Mouse (Mus musculus) heart, embryonic 14.5 days (tissue): ENCODE measurements around the gene Gas2. TPM values are rescaled to one million over a fixed set of nuclear protein-coding genes. Genes with fewer than 3 reads are reported as not detected.

Experiments used
- ATAC-seq: fragments of 200-750 bp; cut with Nextera tagmentation; 2 replicates; pipeline ENCODE4 v1.8.0; 2017; ENCODE audit warnings: low read depth, moderate TSS enrichment; ENCODE audit not compliant: insufficient number of reproducible peaks, insufficient read depth, low FRiP score
- H3K27ac ChIP-seq, 2 experiments: fragments of 200-500 bp in 1 of 2; fragments of 300-500 bp in 1 of 2; sonication (generic) in 1 of 2; replicated peaks in 1 of 2; 2 replicates each; pipeline ENCODE4 v1.5.1; 2012 to 2014; ENCODE audit warnings: low read depth in 2 of 2, low read length in 2 of 2, control low read depth in 1 of 2, mild to moderate bottlenecking in 1 of 2, mixed read lengths in 1 of 2; ENCODE audit not compliant: control insufficient read depth in 1 of 2, insufficient read depth in 1 of 2
- H3K27me3 ChIP-seq: fragments of 300-500 bp; sonication (generic); 2 replicates; pipeline ENCODE4 v1.6.1; 2014; ENCODE audit warnings: mild to moderate bottlenecking, low read length, control low read depth; ENCODE audit not compliant: control insufficient read depth, insufficient read depth
- H3K36me3 ChIP-seq: fragments of 300-500 bp; sonication (generic); 2 replicates; pipeline ENCODE4 v1.6.1; 2014; ENCODE audit warnings: mild to moderate bottlenecking, control low read depth, low read length, mixed read lengths; ENCODE audit not compliant: control insufficient read depth, insufficient read depth
- H3K4me1 ChIP-seq, 2 experiments: fragments of 200-500 bp in 1 of 2; fragments of 300-500 bp in 1 of 2; sonication (generic) in 1 of 2; 2 replicates each; pipeline ENCODE4 v1.6.1; 2012 to 2014; ENCODE audit warnings: low read length in 2 of 2, control low read depth in 1 of 2, mixed read lengths in 1 of 2; ENCODE audit not compliant: control insufficient read depth in 2 of 2, insufficient read depth in 2 of 2
- H3K4me2 ChIP-seq: fragments of 300-500 bp; sonication (generic); 2 replicates; pipeline ENCODE4 v1.6.1; 2014; ENCODE audit warnings: mild to moderate bottlenecking, low read length
- H3K4me3 ChIP-seq, 2 experiments: fragments of 200-500 bp in 1 of 2; fragments of 300-500 bp in 1 of 2; sonication (generic) in 1 of 2; 2 replicates each; pipeline ENCODE4 v1.5.1; 2012 to 2014; ENCODE audit warnings: low read length in 2 of 2, mild to moderate bottlenecking in 2 of 2, control low read depth in 1 of 2, low read depth in 1 of 2, moderate library complexity in 1 of 2; ENCODE audit not compliant: control insufficient read depth in 1 of 2, insufficient read depth in 1 of 2
- H3K9ac ChIP-seq: fragments of 300-500 bp; sonication (generic); 2 replicates; pipeline ENCODE4 v1.6.1; 2014; ENCODE audit warnings: mild to moderate bottlenecking, low read length
- H3K9me3 ChIP-seq: fragments of 300-500 bp; sonication (generic); 2 replicates; pipeline ENCODE4 v1.6.1; 2016; ENCODE audit warnings: low read length, control low read depth; ENCODE audit not compliant: control insufficient read depth
- WGBS: fragments of 180-500 bp; shearing (Covaris S2); extraction: QIAGEN DNeasy Blood & Tissue Kit; methylation state at CpG from one replicate; pipeline ENCODE4 v1.1.7; 2014; 5-methylcytosine and 5-hydroxymethylcytosine counted together
- polyA plus RNA-seq: library from polyadenylated mRNA; unstranded; fragments of >200 nt; fragmentation: Nextera tagmentation; extraction: Ambion mirVana; gene quantifications from 2 replicates; pipeline ENCODE4 v1.2.1, GENCODE M21; 2014

Gene Gas2
- polyA plus RNA-seq, 1 experiment from 2014 or later, result 9.8 TPM

DNA sequence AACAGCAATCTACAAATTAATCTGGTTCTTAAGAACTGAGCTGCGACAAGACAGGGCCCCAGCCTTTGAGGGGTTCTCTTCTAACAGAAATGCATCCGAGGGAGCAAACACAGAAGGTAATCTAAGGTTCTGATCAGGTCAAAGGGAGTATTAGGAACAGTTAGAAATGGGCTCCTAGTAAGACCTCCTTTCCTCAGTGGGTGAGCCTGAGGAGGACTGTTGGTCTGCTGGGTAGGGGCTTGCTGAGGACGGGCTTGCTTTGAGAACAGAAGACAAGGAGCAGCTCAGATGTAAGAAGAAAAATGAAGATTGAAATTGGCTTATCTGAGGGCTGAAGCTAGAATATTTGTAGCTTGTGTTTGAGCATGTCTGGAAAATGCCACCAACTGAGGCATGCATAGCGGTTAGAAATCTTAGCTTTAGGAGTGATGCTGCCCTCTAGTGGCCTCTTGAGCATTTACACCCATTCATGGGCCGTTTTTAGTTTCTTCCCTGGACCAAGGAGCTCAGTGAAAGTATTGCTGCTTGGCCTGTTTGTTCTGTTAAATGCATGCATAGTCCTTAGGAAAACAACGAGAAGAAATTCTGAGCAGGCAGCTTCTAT is 110.5 kb downstream of the Gas2 start:
- no peak overlapping the region for H3K4me3 ChIP-seq
- no peaks in the 10 kb centered on the region for H3K27me3 ChIP-seq
- no peaks in the 10 kb centered on the region for H3K9me3 ChIP-seq
- no peaks in the 10 kb centered on the region; a peak in 1 of 4 replicates for H3K4me1 ChIP-seq
- no peak overlapping the region for H3K27ac ChIP-seq
- H3K4me2 ChIP-seq, result no peak overlapping the region
- ATAC-seq, result no peak
- 32% methylated on average over 6 of the region's 6 CpGs for WGBS
- H3K9ac ChIP-seq, result no peak overlapping the region
- no peaks in the 10 kb centered on the region for H3K36me3 ChIP-seq

DNA sequence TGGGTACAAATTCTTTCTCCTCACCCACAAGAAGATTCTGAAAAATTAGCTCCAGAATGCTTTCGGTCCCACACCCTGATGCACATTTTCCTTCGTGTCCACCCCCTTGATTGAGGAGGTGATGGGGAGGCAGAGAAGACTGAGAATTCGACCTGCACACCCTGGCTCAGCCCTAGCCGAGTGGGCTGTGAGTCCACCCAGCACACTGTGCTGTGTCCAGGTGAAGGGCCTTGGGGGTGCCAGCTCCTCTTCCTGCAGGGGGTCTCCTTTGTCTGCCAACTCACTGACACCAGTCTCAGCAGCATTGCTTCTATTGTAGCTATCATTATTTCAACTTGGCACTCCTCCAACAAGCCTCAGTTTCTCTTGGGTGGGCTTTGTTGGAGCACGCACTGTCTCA is 111.3 kb downstream of the Gas2 start:
- no peaks in the 10 kb centered on the region for H3K9me3 ChIP-seq
- no peak for ATAC-seq
- H3K4me1 ChIP-seq, result no peaks in the 10 kb centered on the region; a peak in 1 of 4 replicates
- no peak overlapping the region for H3K4me2 ChIP-seq
- no peak overlapping the region for H3K9ac ChIP-seq
- WGBS, result 69% methylated on average over 5 of the region's 5 CpGs
- H3K27me3 ChIP-seq, result 0 out of 2 replicates have a peak, but pooled peaks cover 4% of the 10 kb centered on the region
- H3K27ac ChIP-seq, result no peak overlapping the region
- no peak overlapping the region for H3K4me3 ChIP-seq
- no peaks in the 10 kb centered on the region for H3K36me3 ChIP-seq

DNA sequence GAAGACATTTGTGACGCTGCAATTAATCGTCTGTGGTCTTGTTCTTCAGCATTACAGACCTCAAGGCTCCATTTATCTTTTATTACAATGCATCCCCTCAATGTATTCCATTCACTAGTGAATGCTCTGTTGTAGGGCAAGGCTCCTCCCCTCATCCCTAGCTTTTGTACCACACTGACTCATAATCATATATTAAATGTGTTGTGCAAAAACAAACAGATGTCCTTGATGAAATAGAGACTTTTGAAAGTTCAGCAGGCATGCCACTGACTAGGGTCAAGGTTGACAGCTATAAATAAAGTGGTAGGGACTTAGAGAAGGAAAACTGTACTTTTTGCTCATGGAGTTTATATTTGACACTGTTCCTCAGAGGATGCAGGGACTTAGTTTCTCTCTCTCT is 111.7 kb downstream of the Gas2 start:
- WGBS, result 67% methylated on average over 2 of the region's 2 CpGs
- Histone ChIP-seq H3K36me3 (no peaks in the 10 kb centered on the region), H3K27ac (no peak overlapping the region), H3K9ac (no peak overlapping the region), H3K9me3 (no peaks in the 10 kb centered on the region), H3K27me3 (0 out of 2 replicates have a peak, but pooled peaks cover 4% of the 10 kb centered on the region), H3K4me3 (no peak overlapping the region), H3K4me2 (no peak overlapping the region), H3K4me1 (no peaks in the 10 kb centered on the region; a peak in 1 of 4 replicates)
- ATAC-seq, result no peak

DNA sequence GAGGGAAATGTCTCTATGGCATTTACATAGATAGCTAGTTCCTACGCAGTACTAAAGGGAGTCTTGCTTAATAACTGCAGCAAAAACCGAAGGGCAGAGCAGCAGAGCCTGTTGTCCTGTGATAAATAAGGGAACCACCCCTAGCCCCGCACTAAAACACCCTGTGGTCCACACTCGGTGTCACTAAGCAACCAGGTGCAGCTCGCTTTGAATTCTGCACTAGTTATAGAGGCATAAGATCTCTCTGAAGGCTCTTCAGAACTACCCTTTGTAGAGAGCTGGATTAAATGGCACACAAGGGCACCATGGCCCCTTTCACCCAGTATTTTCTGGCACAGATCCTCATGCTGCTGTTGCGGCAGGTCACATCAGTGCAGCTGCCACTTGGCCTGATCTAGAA is 113.4 kb downstream of the Gas2 start:
- Histone ChIP-seq H3K4me2 (no peak overlapping the region), H3K4me3 (no peak overlapping the region), H3K27me3 (0 out of 2 replicates have a peak, but pooled peaks cover 4% of the 10 kb centered on the region), H3K4me1 (no peaks in the 10 kb centered on the region; a peak in 1 of 4 replicates), H3K9ac (no peak overlapping the region), H3K36me3 (no peaks in the 10 kb centered on the region), H3K9me3 (no peaks in the 10 kb centered on the region), H3K27ac (no peak overlapping the region)
- 70% methylated on average over 6 of the region's 6 CpGs for WGBS
- ATAC-seq, result no peak

DNA sequence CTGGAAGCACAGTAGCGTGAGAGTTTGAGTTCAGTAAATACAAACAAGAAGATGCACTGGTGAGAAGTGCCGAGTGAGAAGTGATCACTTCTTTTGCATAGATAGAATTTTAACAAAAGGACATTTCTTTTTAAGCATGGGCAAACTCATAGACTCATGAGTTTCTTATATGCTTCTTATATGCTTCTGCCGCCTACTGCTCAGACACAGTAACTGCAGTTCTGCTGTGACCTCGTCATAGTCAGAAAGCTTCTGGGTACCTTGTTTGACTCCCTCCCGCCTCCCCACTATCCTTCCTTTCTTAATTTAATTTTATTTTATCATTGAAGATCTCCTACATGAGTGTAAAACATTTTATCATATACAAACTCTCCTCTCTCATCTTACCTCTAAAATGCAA is 117.5 kb downstream of the Gas2 start:
- ATAC-seq, result no peak
- H3K9me3 ChIP-seq, result no peaks in the 10 kb centered on the region
- WGBS, result 46% methylated on average over 5 of the region's 5 CpGs

DNA sequence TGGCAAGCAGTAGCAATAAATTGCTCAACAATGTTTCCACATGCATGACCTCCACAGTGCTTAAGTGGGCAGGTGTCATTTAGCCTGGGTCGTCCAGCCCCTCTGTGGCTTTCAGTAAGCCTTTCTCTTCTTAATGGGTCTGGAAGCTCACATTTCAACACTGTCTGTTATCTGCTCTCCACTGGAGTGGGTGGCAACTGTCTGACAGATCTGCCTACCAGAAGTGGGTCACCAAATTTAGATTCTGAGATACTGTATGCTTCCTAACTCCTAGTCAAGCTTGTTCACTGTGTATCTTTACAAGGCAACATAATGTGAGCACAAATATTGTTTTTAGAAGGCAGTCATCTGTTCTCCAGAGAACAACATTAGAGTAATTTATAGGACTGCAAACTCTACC is 120.5 kb downstream of the Gas2 start:
- Histone ChIP-seq H3K4me2 (peak overlapping the region; percentile 39), H3K4me1 (peaks cover 3 to 18% of the 10 kb centered on the region in 2 experiments), H3K9ac (no peak overlapping the region), H3K4me3 (no peak overlapping the region), H3K9me3 (no peaks in the 10 kb centered on the region), H3K36me3 (no peaks in the 10 kb centered on the region), H3K27ac (no peak overlapping the region; a peak in 1 of 4 replicates), H3K27me3 (peaks cover 14% of the 10 kb centered on the region)
- 19% methylated on average over 1 of the region's 1 CpGs for WGBS
- ATAC-seq, result peak; percentile 31; the same call in 1 of the 2 replicates

More for the DNA sequence above, 117.5 kb downstream of the Gas2 start:
- H3K4me1 ChIP-seq, result peaks cover 3 to 18% of the 10 kb centered on the region in 2 experiments
- no peak overlapping the region for H3K27ac ChIP-seq
- H3K36me3 ChIP-seq, result no peaks in the 10 kb centered on the region
- no peak overlapping the region for H3K9ac ChIP-seq
- H3K4me2 ChIP-seq, result no peak overlapping the region
- peaks cover 12% of the 10 kb centered on the region for H3K27me3 ChIP-seq
- no peak overlapping the region for H3K4me3 ChIP-seq

DNA sequence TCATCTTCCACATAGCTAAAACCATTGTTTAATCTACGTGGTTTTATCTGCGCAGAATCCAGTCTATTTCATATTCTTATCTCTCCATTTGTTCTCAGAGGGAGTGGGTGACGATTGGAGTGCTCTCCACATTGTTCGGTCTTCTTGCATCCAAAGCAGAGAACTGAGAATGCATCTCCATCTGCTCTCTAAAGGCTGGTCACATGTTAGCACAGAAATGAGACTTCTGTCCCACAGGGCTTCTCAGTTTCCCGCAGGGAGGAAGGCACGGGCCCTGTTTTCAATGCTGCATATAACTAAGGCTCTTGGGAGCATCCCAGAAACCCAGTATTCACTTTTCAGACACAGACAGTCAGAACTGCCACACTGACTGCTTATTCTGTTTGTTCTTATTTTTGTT is 123.9 kb downstream of the Gas2 start:
- Histone ChIP-seq H3K4me3 (no peak overlapping the region), H3K9ac (no peak overlapping the region), H3K9me3 (no peaks in the 10 kb centered on the region), H3K27ac (no peak overlapping the region), H3K36me3 (no peaks in the 10 kb centered on the region), H3K4me1 (peaks cover 4 to 18% of the 10 kb centered on the region in 2 experiments), H3K27me3 (peaks cover 10% of the 10 kb centered on the region), H3K4me2 (no peak overlapping the region)
- ATAC-seq, result no peak
- WGBS, result 72% methylated on average over 6 of the region's 6 CpGs

DNA sequence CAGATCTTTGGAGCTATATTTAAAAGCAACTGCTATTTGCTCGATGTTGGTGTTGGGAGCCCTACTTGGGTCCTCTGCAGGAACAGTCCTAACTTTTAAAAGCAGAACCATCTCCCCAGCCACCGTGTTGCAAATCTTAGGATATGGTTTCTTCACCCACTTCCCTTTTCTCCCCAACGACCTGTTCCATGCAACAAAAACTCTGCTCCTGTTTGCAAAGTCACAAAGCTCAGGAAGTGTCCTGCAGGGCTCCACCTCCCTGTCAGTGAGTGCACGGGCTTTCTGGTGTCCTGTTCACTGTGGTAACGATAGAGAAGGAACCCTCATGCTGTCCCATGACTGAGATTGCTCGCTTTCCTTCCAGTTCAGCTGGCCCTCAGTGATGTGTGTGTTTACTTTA is 125.1 kb downstream of the Gas2 start:
- Histone ChIP-seq H3K9ac (no peak overlapping the region), H3K4me2 (no peak overlapping the region), H3K4me1 (peaks cover 3 to 10% of the 10 kb centered on the region in 2 experiments), H3K27me3 (peaks cover 10% of the 10 kb centered on the region), H3K4me3 (no peak overlapping the region), H3K27ac (no peak overlapping the region), H3K36me3 (no peaks in the 10 kb centered on the region), H3K9me3 (no peaks in the 10 kb centered on the region)
- no peak for ATAC-seq
- WGBS, result 53% methylated on average over 6 of the region's 6 CpGs
